Mouse (Mus musculus) ZHBTc4 (cell line): ENCODE measurements around the gene Gm9376.

Source experiments
- DNase-seq: peaks from one replicate; pipeline ENCODE4 v3.0.0-alpha.2; 2011; ENCODE audit warnings: low read depth, low spot score

Gene Gm9376

GRCm38 (mm10) chr14:118282272-118282671 is 15.5 kb downstream of the Gm9376 start:
- DNase-seq, result no peak

- peak; percentile 65 for DNase-seq
These were observed 16.2 kb downstream of the Gm9376 start for GRCm38 (mm10) chr14:118282917-118283316.

GRCm38 (mm10) chr14:118286096-118286495 is 19.3 kb downstream of the Gm9376 start:
- DNase-seq, result no peak

- DNase-seq, result no peak
These were observed 22.4 kb downstream of the Gm9376 start for GRCm38 (mm10) chr14:118289133-118289532.

GRCm38 (mm10) chr14:118290009-118290408 is 23.2 kb downstream of the Gm9376 start:
- no peak for DNase-seq

- DNase-seq, result no peak
These were observed 35.8 kb downstream of the Gm9376 start for GRCm38 (mm10) chr14:118302606-118303005.

- DNase-seq, result peak; percentile 39
These were observed 37.8 kb downstream of the Gm9376 start for GRCm38 (mm10) chr14:118304560-118304959.

GRCm38 (mm10) chr14:118305951-118306350 is 39.2 kb downstream of the Gm9376 start:
- DNase-seq, result no peak

GRCm38 (mm10) chr14:118307060-118307459 is 40.3 kb downstream of the Gm9376 start:
- no peak for DNase-seq

GRCm38 (mm10) chr14:118311703-118312102 is 44.9 kb downstream of the Gm9376 start:
- no peak for DNase-seq

GRCm38 (mm10) chr14:118312664-118313063 is 45.9 kb downstream of the Gm9376 start:
- DNase-seq, result peak; percentile 70

- DNase-seq, result no peak
These were observed 47.2 kb downstream of the Gm9376 start for GRCm38 (mm10) chr14:118313931-118314330.

- no peak for DNase-seq
These were observed 50.5 kb downstream of the Gm9376 start for GRCm38 (mm10) chr14:118317260-118317659.
